Mouse (Mus musculus): Measurements from ENCODE around the gene Scnn1b. TPM values are rescaled to one million over a fixed set of nuclear protein-coding genes. Genes with fewer than 3 reads are reported as not detected.
A peak's percentile ranks its signal among the peaks of the same experiment; 100 is the strongest.

Scnn1b gene
- polyA plus RNA-seq, 1 experiment from 2014 or later: not detected

- Histone ChIP-seq H3K9me3 (no peaks in the 10 kb centered on the region), H3K4me3 (no peak overlapping the region), H3K36me3 (peaks cover 62% of the 10 kb centered on the region), H3K4me1 (replicated peaks) (peaks cover 6% of the 10 kb centered on the region; the same call in 1 of the 2 replicates), H3K27ac (0 out of 2 replicates have a peak overlapping the region, but pooled peaks have one; percentile 18), H3K4me2 (no peak overlapping the region), H3K9ac (no peak overlapping the region), H3K27me3 (no peaks in the 10 kb centered on the region)
- no peak for ATAC-seq (ENCODE audit: low FRiP score)
- 48% methylated on average over 7 of the region's 7 CpGs for WGBS
These were observed 66.4 kb downstream of the Scnn1b start for GRCm38 (mm10) chr7:121931246-121931645.

GRCm38 (mm10) chr7:121933675-121934074, 68.8 kb downstream of the Scnn1b start:
- H3K4me2 ChIP-seq: no peak overlapping the region
- WGBS: 87% methylated on average over 6 of the region's 6 CpGs
- H3K4me3 ChIP-seq: no peak overlapping the region
- no peak overlapping the region for H3K27ac ChIP-seq
- H3K36me3 ChIP-seq: peaks cover 42% of the 10 kb centered on the region
- H3K9me3 ChIP-seq: no peaks in the 10 kb centered on the region
- H3K9ac ChIP-seq: no peak overlapping the region
- peaks cover 25% of the 10 kb centered on the region for H3K4me1 ChIP-seq (replicated peaks)
- ATAC-seq (ENCODE audit: low FRiP score): no peak
- no peaks in the 10 kb centered on the region for H3K27me3 ChIP-seq

- no peak for ATAC-seq (ENCODE audit: low FRiP score)
- H3K4me3 ChIP-seq: no peak overlapping the region
- H3K27me3 ChIP-seq: no peaks in the 10 kb centered on the region
- no peak overlapping the region for H3K9ac ChIP-seq
- H3K36me3 ChIP-seq: peaks cover 35% of the 10 kb centered on the region
- no peak overlapping the region for H3K4me2 ChIP-seq
- 97% methylated on average over 2 of the region's 2 CpGs for WGBS
- H3K9me3 ChIP-seq: no peaks in the 10 kb centered on the region
- H3K27ac ChIP-seq: no peak overlapping the region
- H3K4me1 ChIP-seq (replicated peaks): peaks cover 32% of the 10 kb centered on the region
These were observed 69.5 kb downstream of the Scnn1b start for GRCm38 (mm10) chr7:121934346-121934745.

- Histone ChIP-seq H3K4me2 (no peak overlapping the region), H3K36me3 (peaks cover 17% of the 10 kb centered on the region), H3K9me3 (no peaks in the 10 kb centered on the region), H3K4me1 (replicated peaks) (peaks cover 35% of the 10 kb centered on the region), H3K27me3 (no peaks in the 10 kb centered on the region), H3K4me3 (no peak overlapping the region), H3K9ac (no peak overlapping the region), H3K27ac (no peak overlapping the region)
- ATAC-seq (ENCODE audit: low FRiP score): no peak
- 83% methylated on average over 12 of the region's 12 CpGs for WGBS
These were observed 71.3 kb downstream of the Scnn1b start for GRCm38 (mm10) chr7:121935906-121936794.

GRCm38 (mm10) chr7:121936861-121937630, 72.2 kb downstream of the Scnn1b start:
- WGBS: 67% methylated on average over 14 of the region's 14 CpGs
- Histone ChIP-seq H3K9ac (no peak overlapping the region), H3K4me1 (replicated peaks) (peaks cover 32% of the 10 kb centered on the region), H3K27me3 (no peaks in the 10 kb centered on the region), H3K9me3 (no peaks in the 10 kb centered on the region), H3K36me3 (peaks cover 13% of the 10 kb centered on the region), H3K27ac (0 out of 2 replicates have a peak overlapping the region, but pooled peaks have one; percentile 26), H3K4me3 (no peak overlapping the region), H3K4me2 (no peak overlapping the region)
- no peak for ATAC-seq (ENCODE audit: low FRiP score)

- H3K27ac ChIP-seq: no peak overlapping the region
- no peaks in the 10 kb centered on the region for H3K9me3 ChIP-seq
- H3K4me2 ChIP-seq: no peak overlapping the region
- H3K36me3 ChIP-seq: peaks cover 19% of the 10 kb centered on the region
- H3K9ac ChIP-seq: no peak overlapping the region
- H3K27me3 ChIP-seq: no peaks in the 10 kb centered on the region
- ATAC-seq (ENCODE audit: low FRiP score): no peak; the same call in 1 of the 2 replicates
- H3K4me1 ChIP-seq (replicated peaks): peaks cover 32% of the 10 kb centered on the region
- H3K4me3 ChIP-seq: no peak overlapping the region
- 73% methylated on average over 8 of the region's 8 CpGs for WGBS
These were observed 73.5 kb downstream of the Scnn1b start for GRCm38 (mm10) chr7:121938124-121938891.

GRCm38 (mm10) chr7:121939244-121939643, 74.4 kb downstream of the Scnn1b start:
- H3K27me3 ChIP-seq: no peaks in the 10 kb centered on the region
- H3K9ac ChIP-seq: no peak overlapping the region
- no peak overlapping the region for H3K4me2 ChIP-seq
- WGBS: 63% methylated on average over 6 of the region's 6 CpGs
- H3K27ac ChIP-seq: no peak overlapping the region
- H3K4me3 ChIP-seq: no peak overlapping the region
- no peak for ATAC-seq (ENCODE audit: low FRiP score)
- H3K4me1 ChIP-seq (replicated peaks): peaks cover 32% of the 10 kb centered on the region
- no peaks in the 10 kb centered on the region for H3K9me3 ChIP-seq
- H3K36me3 ChIP-seq: peaks cover 27% of the 10 kb centered on the region

GRCm38 (mm10) chr7:121939729-121940128, 74.9 kb downstream of the Scnn1b start:
- peaks cover 27% of the 10 kb centered on the region for H3K36me3 ChIP-seq
- no peaks in the 10 kb centered on the region for H3K9me3 ChIP-seq
- H3K27me3 ChIP-seq: no peaks in the 10 kb centered on the region
- WGBS: 43% methylated on average over 4 of the region's 4 CpGs
- no peak overlapping the region for H3K4me2 ChIP-seq
- H3K9ac ChIP-seq: no peak overlapping the region
- peak; percentile 66; the same call in 1 of the 2 replicates for ATAC-seq (ENCODE audit: low FRiP score)
- H3K4me3 ChIP-seq: no peak overlapping the region
- H3K4me1 ChIP-seq (replicated peaks): peaks cover 32% of the 10 kb centered on the region
- H3K27ac ChIP-seq: no peak overlapping the region

- Histone ChIP-seq H3K36me3 (peaks cover 21% of the 10 kb centered on the region), H3K4me1 (replicated peaks) (peaks cover 32% of the 10 kb centered on the region)
- WGBS: 83% methylated on average over 3 of the region's 3 CpGs
These were observed 76.2 kb downstream of the Scnn1b start for GRCm38 (mm10) chr7:121941016-121941415.

GRCm38 (mm10) chr7:121941640-121942039, 76.8 kb downstream of the Scnn1b start:
- Histone ChIP-seq H3K4me2 (no peak overlapping the region), H3K4me1 (replicated peaks) (peaks cover 28% of the 10 kb centered on the region), H3K9ac (no peak overlapping the region), H3K36me3 (peaks cover 21% of the 10 kb centered on the region), H3K27ac (no peak overlapping the region), H3K9me3 (no peaks in the 10 kb centered on the region), H3K27me3 (no peaks in the 10 kb centered on the region), H3K4me3 (no peak overlapping the region)
- ATAC-seq (ENCODE audit: low FRiP score): no peak
- 90% methylated on average over 3 of the region's 3 CpGs for WGBS

More at GRCm38 (mm10) chr7:121941016-121941415, 76.2 kb downstream of the Scnn1b start:
- no peak for ATAC-seq (ENCODE audit: low FRiP score)
- Histone ChIP-seq H3K4me2 (no peak overlapping the region), H3K4me3 (no peak overlapping the region), H3K27me3 (no peaks in the 10 kb centered on the region), H3K9ac (no peak overlapping the region), H3K9me3 (no peaks in the 10 kb centered on the region), H3K27ac (no peak overlapping the region)

GRCm38 (mm10) chr7:121942371-121942770, 77.5 kb downstream of the Scnn1b start:
- peaks cover 23% of the 10 kb centered on the region for H3K4me1 ChIP-seq (replicated peaks)
- ATAC-seq (ENCODE audit: low FRiP score): no peak
- no peaks in the 10 kb centered on the region for H3K27me3 ChIP-seq
- peaks cover 21% of the 10 kb centered on the region for H3K36me3 ChIP-seq
- H3K9me3 ChIP-seq: no peaks in the 10 kb centered on the region
- no peak overlapping the region for H3K4me3 ChIP-seq
- H3K9ac ChIP-seq: no peak overlapping the region
- 91% methylated on average over 2 of the region's 2 CpGs for WGBS
- H3K27ac ChIP-seq: no peak overlapping the region
- no peak overlapping the region for H3K4me2 ChIP-seq

- Histone ChIP-seq H3K9ac (no peak overlapping the region), H3K4me2 (no peak overlapping the region), H3K4me3 (no peak overlapping the region), H3K36me3 (peaks cover 40% of the 10 kb centered on the region), H3K27me3 (no peaks in the 10 kb centered on the region), H3K9me3 (no peaks in the 10 kb centered on the region), H3K27ac (no peak overlapping the region), H3K4me1 (replicated peaks) (peaks cover 6% of the 10 kb centered on the region; the same call in 1 of the 2 replicates)
- 90% methylated on average over 5 of the region's 5 CpGs for WGBS
- ATAC-seq (ENCODE audit: low FRiP score): no peak
These were observed 81.4 kb downstream of the Scnn1b start for GRCm38 (mm10) chr7:121946196-121946595.
